Mouse (Mus musculus) right cerebral cortex, adult 2 months (tissue): Measurements from ENCODE around the gene Cep112.

Experiments used
- DNase-seq, 2 experiments: peaks; one replicate each; pipeline ENCODE4 v3.0.0; 2021 to 2022; ENCODE audit warnings: low spot score in 2 of 2

The Cep112 gene

GRCm38 (mm10) chr11:108876633-108877205 is 451.7 kb downstream of the Cep112 start:
- no peak for DNase-seq

GRCm38 (mm10) chr11:108877520-108877919 is 452.5 kb downstream of the Cep112 start:
- DNase-seq: no peak

GRCm38 (mm10) chr11:108880546-108880945 is 455.6 kb downstream of the Cep112 start:
- no peak for DNase-seq

- no peak for DNase-seq
These were observed 456.7 kb downstream of the Cep112 start for GRCm38 (mm10) chr11:108881662-108882061.

GRCm38 (mm10) chr11:108885276-108885896 is 460.4 kb downstream of the Cep112 start:
- DNase-seq: no peak

GRCm38 (mm10) chr11:108886060-108886459 is 461.1 kb downstream of the Cep112 start:
- no peak for DNase-seq

- peak; percentile 15 to 29 for DNase-seq
These were observed 464.1 kb downstream of the Cep112 start for GRCm38 (mm10) chr11:108889121-108889520.

- no peak for DNase-seq
These were observed 465.6 kb downstream of the Cep112 start for GRCm38 (mm10) chr11:108890544-108890943.

GRCm38 (mm10) chr11:108891111-108891870 is 466.3 kb downstream of the Cep112 start:
- peak in 1 of 2 experiments; percentile 5 for DNase-seq

GRCm38 (mm10) chr11:108891871-108892380 is 466.9 kb downstream of the Cep112 start:
- DNase-seq: no peak

- DNase-seq: no peak
These were observed 467.4 kb downstream of the Cep112 start for GRCm38 (mm10) chr11:108892406-108892805.

- DNase-seq: no peak
These were observed 468.3 kb downstream of the Cep112 start for GRCm38 (mm10) chr11:108893232-108893790.

GRCm38 (mm10) chr11:108893855-108894510 is 469.0 kb downstream of the Cep112 start:
- no peak for DNase-seq

GRCm38 (mm10) chr11:108897034-108897433 is 472.0 kb downstream of the Cep112 start:
- DNase-seq: no peak

GRCm38 (mm10) chr11:108898063-108898462 is 473.1 kb downstream of the Cep112 start:
- DNase-seq: no peak

GRCm38 (mm10) chr11:108898483-108898882 is 473.5 kb downstream of the Cep112 start:
- DNase-seq: no peak

GRCm38 (mm10) chr11:108900718-108901488 is 475.9 kb downstream of the Cep112 start:
- peak in 1 of 2 experiments; percentile 39 for DNase-seq

GRCm38 (mm10) chr11:108901670-108902069 is 476.7 kb downstream of the Cep112 start:
- peak in 1 of 2 experiments; percentile 29 for DNase-seq

- DNase-seq: no peak
These were observed 477.3 kb downstream of the Cep112 start for GRCm38 (mm10) chr11:108902303-108902702.

GRCm38 (mm10) chr11:108906590-108907254 is 481.7 kb downstream of the Cep112 start:
- DNase-seq: no peak
